Mouse (Mus musculus) intestine, postnatal 0 days (tissue): ENCODE measurements around the gene Mef2c. TPM values are rescaled to one million over a fixed set of nuclear protein-coding genes. Genes with fewer than 3 reads are reported as not detected.

ENCODE experiments used
- ATAC-seq: fragments of 200-750 bp; cut with Nextera tagmentation; 2 replicates; pipeline ENCODE4 v1.8.0; 2017; ENCODE audit warnings: mild to moderate bottlenecking, moderate TSS enrichment, moderate library complexity
- H3K27ac ChIP-seq: fragments of 300-500 bp; sonication (generic); 2 replicates; pipeline ENCODE4 v1.5.1; 2014; ENCODE audit warnings: mild to moderate bottlenecking, low read depth, low read length, moderate library complexity
- H3K27me3 ChIP-seq: fragments of 300-500 bp; sonication (generic); replicated peaks from 2 replicates; pipeline ENCODE4 v1.6.1; 2014; ENCODE audit warnings: low read length, mixed read lengths; ENCODE audit not compliant: control insufficient read depth, insufficient read depth
- H3K36me3 ChIP-seq: fragments of 300-500 bp; sonication (generic); 2 replicates; pipeline ENCODE4 v1.6.1; 2014; ENCODE audit warnings: mild to moderate bottlenecking, moderate library complexity; ENCODE audit not compliant: control insufficient read depth, insufficient read depth
- H3K4me1 ChIP-seq: fragments of 300-500 bp; sonication (generic); replicated peaks from 2 replicates; pipeline ENCODE4 v1.6.1; 2014; ENCODE audit warnings: antibody characterized with exemption, low read length, mixed read lengths; ENCODE audit not compliant: control insufficient read depth, insufficient read depth
- H3K4me2 ChIP-seq: fragments of 300-500 bp; sonication (generic); replicated peaks from 2 replicates; pipeline ENCODE4 v1.6.1; 2014; ENCODE audit warnings: low read depth, mild to moderate bottlenecking, moderate library complexity
- H3K4me3 ChIP-seq: fragments of 300-500 bp; sonication (generic); 2 replicates; pipeline ENCODE4 v1.5.1; 2014; ENCODE audit warnings: low read depth, low read length
- H3K9ac ChIP-seq: fragments of 300-500 bp; sonication (generic); 2 replicates; pipeline ENCODE4 v1.6.1; 2014; ENCODE audit warnings: mild to moderate bottlenecking, low read depth, low read length
- H3K9me3 ChIP-seq: fragments of 300-500 bp; sonication (generic); 2 replicates; pipeline ENCODE4 v1.6.1; 2016; ENCODE audit warnings: mixed run types; ENCODE audit not compliant: control insufficient read depth
- CTCF ChIP-seq: sonication (generic); IDR thresholded peaks from 2 replicates; pipeline ENCODE4 v1.5.1; 2016; ENCODE audit warnings: low read depth, mild to moderate bottlenecking, control low read depth, antibody characterized with exemption, moderate library complexity
- WGBS: fragments of 180-500 bp; shearing (Covaris S2); extraction: QIAGEN DNeasy Blood & Tissue Kit; methylation state at CpG from one replicate; pipeline ENCODE4 v1.1.7; 2014; 5-methylcytosine and 5-hydroxymethylcytosine counted together
- polyA plus RNA-seq: library from polyadenylated mRNA; unstranded; fragments of >200 nt; fragmentation: Nextera tagmentation; extraction: Ambion mirVana; gene quantifications from 2 replicates; pipeline ENCODE4 v1.2.1, GENCODE M21; 2015

Mef2c gene
- polyA plus RNA-seq, 1 experiment from 2014 or later = 19.2 TPM

DNA sequence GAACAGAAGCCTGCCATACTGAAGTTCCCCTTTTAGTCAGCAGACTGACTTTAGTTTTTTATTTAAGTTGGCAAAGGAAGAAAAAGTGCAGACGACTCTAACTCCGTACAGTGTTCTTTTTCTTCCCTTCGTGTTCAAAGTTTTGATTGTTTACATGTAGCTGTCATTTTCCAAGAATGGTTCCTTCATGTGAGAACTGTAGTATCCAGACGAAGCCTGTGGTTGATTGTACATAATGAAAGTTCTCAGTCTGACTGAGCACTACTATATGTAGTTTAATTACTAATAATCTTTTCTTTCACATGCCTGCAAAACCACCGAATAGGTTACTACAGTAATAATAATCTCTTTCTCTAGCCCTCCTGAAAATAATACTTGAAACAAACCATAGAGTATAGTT, 68.6 kb downstream of the Mef2c start:
- Histone ChIP-seq H3K4me1 (no peaks in the 10 kb centered on the region), H3K27ac (no peak overlapping the region; the same call in 1 of the 2 replicates), H3K9me3 (no peaks in the 10 kb centered on the region), H3K36me3 (no peaks in the 10 kb centered on the region), H3K4me3 (no peak overlapping the region), H3K27me3 (no peaks in the 10 kb centered on the region), H3K9ac (no peak overlapping the region), H3K4me2 (no peak overlapping the region; the same call in 1 of the 2 replicates)
- ATAC-seq = no peak
- TF ChIP-seq CTCF = no peak
- 46% methylated on average over 5 of the region's 5 CpGs for WGBS

DNA sequence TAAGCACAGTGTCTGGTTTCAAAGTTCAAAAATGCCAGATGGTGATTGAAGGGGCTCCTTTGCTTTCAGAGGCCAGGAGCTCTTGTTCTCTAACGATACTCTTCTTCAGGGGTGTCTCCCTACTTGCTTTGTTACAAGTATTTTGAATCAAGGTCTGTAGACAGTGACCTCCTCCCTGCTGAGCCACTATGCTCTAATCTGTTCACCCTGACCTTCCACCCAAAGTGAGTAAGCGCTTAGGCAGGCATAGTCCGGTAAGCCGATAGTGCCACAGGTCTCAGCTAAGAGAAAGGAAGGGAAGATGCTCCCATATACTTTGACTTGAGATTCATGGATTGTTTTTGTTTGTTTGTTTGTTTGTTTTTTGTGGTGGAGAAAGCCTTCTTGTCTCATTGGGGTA, 69.5 kb downstream of the Mef2c start:
- Histone ChIP-seq H3K27me3 (no peaks in the 10 kb centered on the region), H3K27ac (no peak overlapping the region), H3K4me3 (no peak overlapping the region), H3K9ac (no peak overlapping the region), H3K4me2 (no peak overlapping the region), H3K9me3 (no peaks in the 10 kb centered on the region), H3K4me1 (no peaks in the 10 kb centered on the region), H3K36me3 (no peaks in the 10 kb centered on the region)
- WGBS = 75% methylated on average over 4 of the region's 4 CpGs
- TF ChIP-seq CTCF = no peak
- no peak for ATAC-seq

DNA sequence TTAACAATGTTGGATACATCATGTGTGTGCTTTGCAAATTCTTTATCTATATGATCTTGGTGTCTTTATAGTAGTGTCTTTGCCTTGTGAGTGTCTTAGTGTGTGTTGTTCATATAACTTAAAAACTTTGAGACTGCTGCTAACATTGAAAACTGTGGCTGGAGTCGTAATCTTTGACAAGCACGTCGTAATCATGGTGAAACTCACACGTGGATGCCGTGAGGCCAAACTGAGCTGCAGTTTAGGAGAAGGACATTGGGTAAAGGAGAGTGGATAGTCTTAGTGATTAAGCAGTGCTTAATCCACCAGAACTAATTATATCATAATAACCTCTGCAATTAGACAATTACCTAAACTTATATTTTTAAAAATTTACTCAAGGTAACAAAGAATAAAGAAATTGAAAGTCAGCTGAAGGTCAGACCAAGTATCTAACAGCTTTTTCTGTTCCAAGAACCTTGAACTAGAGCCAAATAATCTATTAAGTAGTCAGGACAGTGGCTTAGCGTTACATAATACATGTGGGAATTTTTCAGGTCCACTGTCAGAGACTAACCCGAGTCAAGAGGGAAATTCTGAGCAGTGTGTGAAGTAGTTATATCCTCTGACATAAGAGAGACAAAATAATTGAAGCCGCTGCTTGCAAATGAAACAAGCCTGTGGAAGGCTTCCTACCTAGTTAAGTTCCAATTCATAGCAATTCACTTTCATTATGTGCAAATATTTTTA, 70.2 kb downstream of the Mef2c start:
- no peak overlapping the region for H3K4me3 ChIP-seq
- no peak for TF ChIP-seq CTCF
- H3K9ac ChIP-seq = no peak overlapping the region
- no peaks in the 10 kb centered on the region for H3K36me3 ChIP-seq
- 56% methylated on average over 8 of the region's 8 CpGs for WGBS
- no peaks in the 10 kb centered on the region for H3K27me3 ChIP-seq
- no peak for ATAC-seq
- peak overlapping the region; percentile 60; the same call in 1 of the 2 replicates for H3K27ac ChIP-seq
- no peak overlapping the region for H3K4me2 ChIP-seq
- no peaks in the 10 kb centered on the region for H3K9me3 ChIP-seq
- H3K4me1 ChIP-seq = no peaks in the 10 kb centered on the region

DNA sequence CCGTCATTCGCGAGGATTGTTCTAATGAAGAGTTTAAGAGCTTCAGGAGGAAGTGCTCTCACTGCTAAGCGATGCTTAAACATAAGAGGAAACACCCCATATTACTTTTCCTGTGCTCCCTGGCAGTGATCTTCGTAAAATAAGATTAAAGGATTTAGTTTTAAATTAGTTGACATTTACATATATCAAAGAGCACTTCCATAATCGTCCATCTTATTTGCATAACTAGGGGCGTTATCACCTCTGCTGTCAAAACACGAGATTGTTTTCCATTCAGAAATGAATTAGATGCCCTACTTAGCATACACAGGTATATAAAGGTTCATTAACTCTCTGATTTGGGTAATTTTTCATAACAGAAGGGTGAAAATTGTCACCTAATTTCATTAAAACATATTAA, 71.0 kb downstream of the Mef2c start:
- H3K4me3 ChIP-seq = no peak overlapping the region
- H3K27ac ChIP-seq = no peak overlapping the region
- H3K9ac ChIP-seq = no peak overlapping the region
- no peak for TF ChIP-seq CTCF
- H3K36me3 ChIP-seq = no peaks in the 10 kb centered on the region
- H3K4me2 ChIP-seq = no peak overlapping the region
- H3K4me1 ChIP-seq = no peaks in the 10 kb centered on the region
- no peak for ATAC-seq
- 72% methylated on average over 8 of the region's 8 CpGs for WGBS
- no peaks in the 10 kb centered on the region for H3K27me3 ChIP-seq
- no peaks in the 10 kb centered on the region for H3K9me3 ChIP-seq

DNA sequence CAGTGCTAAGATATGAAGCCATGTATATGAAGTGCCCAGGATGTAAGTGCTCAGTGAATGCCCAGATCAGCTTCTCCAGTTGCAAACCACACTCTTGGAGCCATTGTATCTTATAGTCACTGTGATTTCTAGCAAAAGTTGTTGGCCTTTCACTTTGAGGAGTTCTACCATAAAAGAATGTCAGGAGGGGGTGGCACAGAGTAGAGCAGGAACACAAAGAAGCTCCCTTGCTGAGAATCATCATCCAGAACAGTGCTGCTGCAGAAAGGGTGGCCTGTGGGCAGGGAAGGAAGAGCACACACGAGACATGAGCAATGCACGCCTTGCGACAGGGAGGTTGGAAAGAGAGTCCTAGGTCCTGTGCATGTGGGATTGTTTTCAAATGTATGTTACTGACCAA, 75.6 kb downstream of the Mef2c start:
- Histone ChIP-seq H3K9me3 (no peaks in the 10 kb centered on the region), H3K27ac (no peak overlapping the region), H3K4me3 (no peak overlapping the region), H3K9ac (no peak overlapping the region), H3K4me1 (no peaks in the 10 kb centered on the region), H3K27me3 (no peaks in the 10 kb centered on the region), H3K4me2 (no peak overlapping the region), H3K36me3 (no peaks in the 10 kb centered on the region)
- no peak for ATAC-seq
- 82% methylated on average over 3 of the region's 3 CpGs for WGBS
- TF ChIP-seq CTCF = no peak

DNA sequence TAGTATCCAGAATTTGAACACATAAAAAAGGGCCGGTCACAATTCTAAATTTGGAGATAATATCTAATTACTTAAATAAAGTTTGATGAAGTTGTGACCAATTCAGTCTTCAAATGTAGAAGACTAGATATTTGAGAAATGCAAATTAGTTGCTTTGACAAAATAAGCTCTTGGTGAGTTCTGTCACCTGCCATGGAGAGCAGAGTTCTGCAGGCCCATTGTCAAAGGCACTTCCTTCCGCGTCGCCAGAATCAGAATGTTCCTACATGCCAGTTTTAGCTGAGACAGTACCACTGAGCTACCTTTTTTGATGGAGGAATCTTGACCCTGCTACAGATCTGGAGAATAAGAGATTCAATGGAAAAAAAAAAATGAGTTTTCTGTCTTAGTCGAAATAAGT, 77.0 kb downstream of the Mef2c start:
- Histone ChIP-seq H3K36me3 (no peaks in the 10 kb centered on the region), H3K9me3 (no peaks in the 10 kb centered on the region), H3K27me3 (no peaks in the 10 kb centered on the region), H3K9ac (no peak overlapping the region), H3K4me3 (no peak overlapping the region), H3K27ac (no peak overlapping the region), H3K4me2 (no peak overlapping the region), H3K4me1 (no peaks in the 10 kb centered on the region)
- no peak for ATAC-seq
- WGBS = 87% methylated on average over 5 of the region's 5 CpGs
- TF ChIP-seq CTCF = no peak

DNA sequence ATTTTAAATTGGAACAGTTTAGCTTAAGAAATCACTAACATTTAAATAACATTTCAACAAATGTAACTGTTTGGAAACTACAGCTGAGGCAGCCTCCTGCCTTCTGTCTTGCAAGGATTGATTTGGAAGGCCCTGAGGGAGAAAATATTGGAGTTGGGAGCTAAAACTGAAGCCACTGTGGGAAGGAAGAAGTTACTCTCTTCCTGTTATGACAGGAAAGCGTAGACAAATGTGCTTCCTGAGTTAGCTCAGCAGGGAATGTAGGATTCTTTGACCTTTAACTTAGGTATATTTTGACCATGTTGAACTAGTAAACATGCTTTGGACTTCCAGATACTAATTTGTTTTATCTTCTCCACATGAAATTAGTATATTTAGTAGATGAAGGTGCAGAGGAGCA, 78.7 kb downstream of the Mef2c start:
- Histone ChIP-seq H3K27me3 (no peaks in the 10 kb centered on the region), H3K9me3 (no peaks in the 10 kb centered on the region), H3K27ac (no peak overlapping the region), H3K4me2 (no peak overlapping the region), H3K4me3 (no peak overlapping the region), H3K4me1 (no peaks in the 10 kb centered on the region), H3K36me3 (no peaks in the 10 kb centered on the region), H3K9ac (no peak overlapping the region)
- 75% methylated on average over 1 of the region's 1 CpGs for WGBS
- no peak for ATAC-seq
- TF ChIP-seq CTCF = no peak
